Mouse (Mus musculus) frontal cortex, postnatal 36 days (tissue): ENCODE measurements at regions not wholly inside any gene's neighbourhood (a gene's known extent, or its start where the extent isn't known, plus 50 kb on each side); places are given as distances from the start of the nearest gene placed in this dataset.
"Not testable (repeated sequence)": the region's sequence is repeated elsewhere in the genome, so short reads cannot be mapped to it uniquely, and the experiment has no call there.

Experiments used
- DNase-seq, 2 experiments: peaks; one replicate each; pipeline ENCODE4 v3.0.0; 2022; ENCODE audit warnings: low spot score in 2 of 2

DNA sequence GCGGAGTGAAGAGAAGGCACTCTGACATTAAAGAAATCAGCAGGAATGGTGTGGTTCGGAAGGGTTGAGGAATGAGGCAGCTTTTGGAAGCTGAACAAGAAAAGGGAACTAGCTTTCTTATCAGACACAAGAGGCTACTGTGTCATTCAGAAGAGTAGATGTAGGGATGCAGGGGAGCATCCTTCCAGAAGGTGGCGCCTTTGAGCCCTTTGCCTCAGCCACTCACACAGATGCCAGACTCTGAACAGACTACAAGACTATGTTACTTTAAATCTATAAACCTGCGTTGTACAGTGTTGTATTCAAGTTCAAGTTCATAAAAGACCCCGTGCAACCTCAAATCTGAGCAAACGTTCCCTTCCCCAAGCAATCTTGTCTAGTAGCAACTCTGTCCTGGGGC lies 128.9 kb downstream of the Kap start:
- DNase-seq, result not testable (repeated sequence)

- DNase-seq, result peak; percentile 1 to 4
These were observed 146.8 kb downstream of the Kap start for GRCm38 (mm10) chr6:133706712-133707111.

DNA sequence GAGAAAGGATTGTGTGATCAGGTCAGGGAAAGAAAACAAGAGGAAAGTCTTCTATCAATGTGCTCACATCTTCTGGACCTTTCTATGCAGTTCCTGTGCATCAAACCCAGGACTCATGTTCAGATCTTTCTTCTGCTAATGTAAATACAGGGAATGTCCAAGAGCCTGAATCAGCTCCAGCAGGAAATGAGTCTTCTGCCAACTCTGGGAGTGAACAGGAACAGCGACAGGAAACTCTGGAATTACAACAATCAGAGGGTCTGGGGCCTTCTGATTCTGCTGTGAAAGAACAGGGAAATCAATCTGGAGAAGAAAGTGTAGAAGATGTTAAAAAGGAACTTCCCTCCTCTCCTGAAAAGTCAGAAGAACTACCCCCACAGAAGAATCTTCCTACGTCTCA lies 151.9 kb downstream of the Kap start:
- DNase-seq, result no peak
